ENCODE assay signal across 17 mouse cellular contexts in genomic region chr16:57473415-57474085, GRCm38 (mm10).
DNase-seq lines count a peak whose midpoint lies in the region; ATAC-seq lines count a peak whose summit lies in the region.
"Had no signal": no experiment of that assay in that cellular context is flagged by ENCODE, and none has a peak within 500 bp of the region (broad histone marks: within the 10 kb centered on the region; RNA-seq: fewer than 3 reads in every experiment).

No protein-coding gene starts in this region.

- H3K27ac ChIP-seq in kidney, embryonic 14.5 days (ENCODE audit: low read depth, low read length), result no peak overlapping the region
- no peak overlapping the region for H3K27ac ChIP-seq in neural tube, embryonic 12.5 days
- H3K27ac ChIP-seq in neural tube, embryonic 15.5 days (replicated peaks), result no peak overlapping the region
- H3K27ac ChIP-seq: hindbrain, postnatal 0 days; macrophage had no signal

- 18% methylated on average over 10 of the region's 10 CpGs for WGBS in kidney, embryonic 14.5 days
- WGBS in neural tube, embryonic 12.5 days, result 28% methylated on average over 10 of the region's 10 CpGs
- WGBS in neural tube, embryonic 15.5 days, result 27% methylated on average over 10 of the region's 10 CpGs

- H3K4me2 ChIP-seq in kidney, embryonic 14.5 days (replicated peaks; ENCODE audit: low read depth, low read length), result no peak overlapping the region; the same call in 1 of the 2 replicates
- H3K4me2 ChIP-seq in neural tube, embryonic 12.5 days (replicated peaks), result 0 out of 2 replicates have a peak overlapping the region, but pooled peaks have one; percentile 3
- H3K4me2 ChIP-seq in neural tube, embryonic 15.5 days, result no peak overlapping the region
- H3K4me2 ChIP-seq: liver, embryonic 11.5 days had no signal

- ATAC-seq in kidney, embryonic 14.5 days (ENCODE audit: low FRiP score, low TSS enrichment), result peak; percentile 85; the same call in 1 of the 2 replicates
- ATAC-seq in neural tube, embryonic 12.5 days (ENCODE audit: low FRiP score, low read depth), result no peak
- no peak for ATAC-seq in neural tube, embryonic 15.5 days (ENCODE audit: low FRiP score)
- ATAC-seq: hindbrain, postnatal 0 days; midbrain, embryonic 16.5 days had no signal

- H3K36me3 ChIP-seq in kidney, embryonic 14.5 days (ENCODE audit: control insufficient read depth, insufficient read depth, low read length), result no peaks in the 10 kb centered on the region
- no peaks in the 10 kb centered on the region for H3K36me3 ChIP-seq in neural tube, embryonic 12.5 days
- no peaks in the 10 kb centered on the region for H3K36me3 ChIP-seq in neural tube, embryonic 15.5 days

- DNase-seq in kidney, postnatal 4 days, result no peak
- peak; percentile 39 for DNase-seq in forelimb bud, embryonic 11.5 days (ENCODE audit: low read depth, low spot score)
- no peak for DNase-seq in T-cell, adult 2 months (ENCODE audit: low spot score)
- DNase-seq in layer of hippocampus, adult 9-10 months (ENCODE audit: low spot score), result no peak
- no peak for DNase-seq in kidney, postnatal 10 days
- DNase-seq: cerebellum, adult 11-12 months; heart, postnatal 10 days; kidney, adult 9 months; right cerebral cortex, postnatal 14 days; thymus, adult 2 months had no signal

- H3K4me1 ChIP-seq in kidney, embryonic 14.5 days (ENCODE audit: control insufficient read depth, insufficient read depth, low read length), result peaks cover 15% of the 10 kb centered on the region; the same call in 1 of the 2 replicates
- peaks cover 6% of the 10 kb centered on the region; the same call in 1 of the 2 replicates for H3K4me1 ChIP-seq in neural tube, embryonic 12.5 days
- H3K4me1 ChIP-seq in neural tube, embryonic 15.5 days, result no peaks in the 10 kb centered on the region

- H3K27me3 ChIP-seq in kidney, embryonic 14.5 days (ENCODE audit: control insufficient read depth, insufficient read depth, low read length), result no peaks in the 10 kb centered on the region
- no peaks in the 10 kb centered on the region for H3K27me3 ChIP-seq in neural tube, embryonic 12.5 days (replicated peaks)
- H3K27me3 ChIP-seq in neural tube, embryonic 15.5 days (replicated peaks), result no peaks in the 10 kb centered on the region

- no peak overlapping the region for H3K9ac ChIP-seq in kidney, embryonic 14.5 days (ENCODE audit: low read depth, low read length)
- no peak overlapping the region for H3K9ac ChIP-seq in neural tube, embryonic 12.5 days
- H3K9ac ChIP-seq in neural tube, embryonic 15.5 days (replicated peaks), result no peak overlapping the region

- no peaks in the 10 kb centered on the region for H3K9me3 ChIP-seq in kidney, embryonic 14.5 days (ENCODE audit: control insufficient read depth, low read length)
- H3K9me3 ChIP-seq in neural tube, embryonic 12.5 days, result no peaks in the 10 kb centered on the region; the same call in 1 of the 2 replicates
- 0 out of 2 replicates have a peak, but pooled peaks cover 5% of the 10 kb centered on the region for H3K9me3 ChIP-seq in neural tube, embryonic 15.5 days (replicated peaks)

- no peak overlapping the region for H3K4me3 ChIP-seq in kidney, embryonic 14.5 days (ENCODE audit: low read length)
- H3K4me3 ChIP-seq in neural tube, embryonic 12.5 days, result no peak overlapping the region
- H3K4me3 ChIP-seq in neural tube, embryonic 15.5 days (replicated peaks), result no peak overlapping the region
